Mouse (Mus musculus) forebrain, embryonic 14.5 days (tissue): ENCODE data around the gene Cabp2. TPM values are rescaled to one million over a fixed set of nuclear protein-coding genes. Genes with fewer than 3 reads are reported as not detected.
"Not testable (repeated sequence)": the region's sequence is repeated elsewhere in the genome, so short reads cannot be mapped to it uniquely, and the experiment has no call there.

Experiments used
- ATAC-seq: fragments of 200-750 bp; cut with Nextera tagmentation; 2 replicates; pipeline ENCODE4 v1.8.0; 2017; ENCODE audit warnings: mild to moderate bottlenecking, moderate library complexity
- DNase-seq: peaks from one replicate; pipeline ENCODE4 v3.0.0-alpha.2; 2015; ENCODE audit warnings: low spot score
- H3K27ac ChIP-seq: fragments of 300-500 bp; sonication (generic); 2 replicates; pipeline ENCODE4 v1.5.1; 2014; ENCODE audit warnings: low read depth, mild to moderate bottlenecking, control low read depth, low read length, moderate library complexity
- H3K27me3 ChIP-seq: fragments of 300-500 bp; sonication (generic); replicated peaks from 2 replicates; pipeline ENCODE4 v1.6.1; 2014; ENCODE audit warnings: low read length, control low read depth, mixed read lengths; ENCODE audit not compliant: control insufficient read depth, insufficient read depth
- H3K36me3 ChIP-seq: fragments of 300-500 bp; sonication (generic); 2 replicates; pipeline ENCODE4 v1.6.1; 2014; ENCODE audit warnings: low read length, control low read depth; ENCODE audit not compliant: control insufficient read depth, insufficient read depth
- H3K4me1 ChIP-seq: fragments of 300-500 bp; sonication (generic); 2 replicates; pipeline ENCODE4 v1.6.1; 2014; ENCODE audit warnings: antibody characterized with exemption, low read length, control low read depth; ENCODE audit not compliant: control insufficient read depth, insufficient read depth
- H3K4me2 ChIP-seq: fragments of 300-500 bp; sonication (generic); 2 replicates; pipeline ENCODE4 v1.6.1; 2014; ENCODE audit warnings: mild to moderate bottlenecking, control low read depth, low read length
- H3K4me3 ChIP-seq: fragments of 300-500 bp; sonication (generic); 2 replicates; pipeline ENCODE4 v1.5.1; 2014; ENCODE audit warnings: low read depth, low read length, control low read depth
- H3K9ac ChIP-seq: fragments of 300-500 bp; sonication (generic); 2 replicates; pipeline ENCODE4 v1.6.1; 2014; ENCODE audit warnings: mild to moderate bottlenecking, low read length, control low read depth, moderate library complexity
- H3K9me3 ChIP-seq: fragments of 300-500 bp; sonication (generic); replicated peaks from 2 replicates; pipeline ENCODE4 v1.6.1; 2016; ENCODE audit warnings: low read length, control low read depth, mixed read lengths; ENCODE audit not compliant: control insufficient read depth
- WGBS: fragments of 180-500 bp; shearing (Covaris S2); extraction: QIAGEN DNeasy Blood & Tissue Kit; methylation state at CpG from one replicate; pipeline ENCODE4 v1.1.7; 2014; 5-methylcytosine and 5-hydroxymethylcytosine counted together
- polyA plus RNA-seq: library from polyadenylated mRNA; unstranded; fragments of >200 nt; fragmentation: Nextera tagmentation; extraction: Ambion mirVana; gene quantifications from 2 replicates; pipeline ENCODE4 v1.2.1, GENCODE M21; 2014

The Cabp2 gene
- polyA plus RNA-seq, 1 experiment from 2014 or later: not detected

GRCm38 (mm10) chr19:4058581-4058980 is 22.8 kb upstream of the Cabp2 start:
- Histone ChIP-seq H3K4me3 (no peak overlapping the region), H3K27me3 (no peaks in the 10 kb centered on the region), H3K9ac (no peak overlapping the region), H3K36me3 (no peaks in the 10 kb centered on the region), H3K4me2 (no peak overlapping the region), H3K4me1 (no peaks in the 10 kb centered on the region), H3K9me3 (no peaks in the 10 kb centered on the region), H3K27ac (no peak overlapping the region)
- WGBS: 93% methylated on average over 5 of the region's 5 CpGs
- no peak for ATAC-seq
- DNase-seq: no peak

GRCm38 (mm10) chr19:4059069-4059740 is 22.2 kb upstream of the Cabp2 start, which contains the start of gene Gstp3:
TSS of gene Gstp3 (minus strand) at chr19:4059569.
- no peak for ATAC-seq
- Histone ChIP-seq H3K27ac (no peak within 1 kb of the TSS), H3K4me1 (no peaks in the 10 kb centered on the region), H3K9me3 (no peaks in the 10 kb centered on the region), H3K4me3 (no peak within 1 kb of the TSS), H3K9ac (no peak within 1 kb of the TSS), H3K36me3 (no peaks in the 10 kb centered on the region), H3K27me3 (no peaks in the 10 kb centered on the region), H3K4me2 (no peak within 1 kb of the TSS)
- WGBS: 83% methylated on average over 15 of the region's 15 CpGs
- DNase-seq: no peak

DNA sequence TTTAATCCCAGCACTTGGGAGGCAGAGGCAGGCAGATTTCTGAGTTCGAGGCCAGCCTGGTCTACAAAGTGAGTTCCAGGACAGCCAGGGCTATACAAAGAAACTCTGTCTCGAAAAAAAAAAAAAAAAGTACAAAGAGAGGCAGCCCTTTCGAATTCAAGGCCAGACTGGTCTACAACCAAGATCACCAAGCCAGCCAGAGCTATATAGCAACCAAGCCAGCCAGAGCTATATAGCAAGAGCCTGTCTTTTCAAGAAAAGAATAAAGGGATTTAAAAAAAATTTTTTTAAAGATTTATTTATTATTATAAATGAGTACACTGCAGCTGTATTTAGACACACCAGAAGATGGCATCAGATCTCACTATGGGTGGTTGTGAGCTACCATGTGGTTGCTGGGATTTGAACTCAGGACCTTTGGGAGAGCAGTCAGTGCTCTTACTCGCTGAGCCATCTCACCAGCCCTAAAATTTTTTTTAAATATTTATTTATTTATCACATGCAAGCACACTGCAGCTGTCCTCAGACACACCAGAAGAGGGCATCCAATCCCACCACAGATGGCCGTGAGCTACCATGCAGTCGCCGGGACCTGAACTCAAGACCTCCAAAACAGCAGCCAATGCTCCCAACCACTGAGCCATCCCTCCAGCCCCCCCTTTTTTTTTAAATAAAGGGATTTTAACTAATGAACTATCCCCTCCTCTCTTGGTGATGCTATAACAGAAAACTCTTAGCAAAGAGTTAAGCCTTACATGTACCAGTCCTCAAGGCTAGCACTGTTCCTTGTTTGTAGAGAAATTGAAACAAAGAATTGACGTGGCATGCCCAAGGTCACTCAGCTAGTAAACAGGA is 21.1 kb upstream of the Cabp2 start:
- ATAC-seq, H3K4me2 ChIP-seq, H3K4me3 ChIP-seq, H3K27me3 ChIP-seq, DNase-seq, H3K4me1 ChIP-seq, H3K27ac ChIP-seq, H3K36me3 ChIP-seq, H3K9me3 ChIP-seq, H3K9ac ChIP-seq: not testable (repeated sequence)
- WGBS: 84% methylated on average over 8 of the region's 8 CpGs

DNA sequence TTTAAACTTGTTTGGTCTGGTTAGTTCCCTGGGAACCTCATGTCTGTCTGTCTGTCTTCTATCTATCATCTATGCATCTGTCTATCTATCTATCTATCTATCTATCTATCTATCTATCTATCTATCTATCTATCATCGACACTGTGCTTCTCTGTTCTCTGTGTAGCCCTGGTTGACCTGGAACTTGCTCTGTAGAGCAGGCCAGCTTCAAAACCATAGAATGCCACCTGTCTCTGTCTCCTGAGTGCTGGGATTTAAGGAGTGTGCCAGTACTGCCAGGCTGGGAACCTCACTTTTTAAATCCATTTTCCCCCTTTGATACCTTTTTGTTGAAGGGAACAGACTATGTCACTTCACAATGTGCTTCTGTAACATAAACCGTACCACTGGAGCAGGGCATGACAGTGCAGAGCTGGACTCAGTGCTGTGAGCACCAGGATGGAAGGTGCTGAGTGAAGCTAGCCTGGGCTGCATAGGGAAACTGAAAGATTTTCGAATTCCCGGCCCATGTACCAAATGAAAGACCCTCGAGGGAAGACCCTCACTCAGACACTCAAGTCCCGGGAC is 20.4 kb upstream of the Cabp2 start:
- H3K4me1 ChIP-seq: no peaks in the 10 kb centered on the region
- H3K27ac ChIP-seq: no peak overlapping the region
- H3K9me3 ChIP-seq: no peaks in the 10 kb centered on the region
- ATAC-seq: no peak
- 86% methylated on average over 6 of the region's 6 CpGs for WGBS
- H3K36me3 ChIP-seq: no peaks in the 10 kb centered on the region
- H3K9ac ChIP-seq: no peak overlapping the region
- H3K27me3 ChIP-seq: no peaks in the 10 kb centered on the region
- DNase-seq: no peak
- no peak overlapping the region for H3K4me2 ChIP-seq
- no peak overlapping the region for H3K4me3 ChIP-seq

- not testable (repeated sequence) for DNase-seq, H3K36me3 ChIP-seq, ATAC-seq, H3K4me1 ChIP-seq, H3K9ac ChIP-seq, H3K27me3 ChIP-seq, H3K9me3 ChIP-seq, H3K27ac ChIP-seq, H3K4me2 ChIP-seq, H3K4me3 ChIP-seq
- 83% methylated on average over 3 of the region's 4 CpGs for WGBS
Observed at GRCm38 (mm10) chr19:4063357-4063756, 18.0 kb upstream of the Cabp2 start.

DNA sequence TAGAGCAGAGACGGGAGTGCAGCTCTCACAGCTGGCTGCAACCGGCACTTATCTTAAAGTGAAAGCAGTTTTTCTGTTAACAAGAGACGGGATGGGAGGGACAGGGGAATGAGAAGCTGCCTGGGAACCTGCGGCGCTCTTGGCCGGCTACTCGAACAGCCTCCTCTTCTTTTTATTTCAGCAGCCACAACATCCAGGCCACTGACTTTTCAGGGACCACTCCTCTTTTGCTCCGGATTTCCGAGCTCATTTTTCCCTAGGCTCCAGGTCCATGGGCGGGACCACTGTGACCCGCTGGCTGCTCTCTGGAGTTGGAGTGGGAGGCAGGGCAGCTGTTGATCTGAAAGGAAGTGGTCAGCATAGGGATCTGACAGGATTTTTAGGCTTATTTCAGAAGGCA is 16.9 kb upstream of the Cabp2 start:
- not testable (repeated sequence) for H3K27me3 ChIP-seq, H3K4me1 ChIP-seq, H3K4me2 ChIP-seq, ATAC-seq, H3K4me3 ChIP-seq, H3K9ac ChIP-seq, H3K27ac ChIP-seq, H3K9me3 ChIP-seq, DNase-seq, H3K36me3 ChIP-seq
- WGBS: 51% methylated on average over 2 of the region's 11 CpGs

- no peak overlapping the region for H3K4me2 ChIP-seq
- WGBS: 84% methylated on average over 6 of the region's 6 CpGs
- no peak overlapping the region for H3K9ac ChIP-seq
- H3K36me3 ChIP-seq: no peaks in the 10 kb centered on the region
- DNase-seq: no peak
- H3K4me3 ChIP-seq: no peak overlapping the region
- H3K4me1 ChIP-seq: no peaks in the 10 kb centered on the region
- H3K9me3 ChIP-seq: no peaks in the 10 kb centered on the region
- H3K27ac ChIP-seq: no peak overlapping the region
- H3K27me3 ChIP-seq: no peaks in the 10 kb centered on the region; the same call in 1 of the 2 replicates
- no peak for ATAC-seq
Observed at GRCm38 (mm10) chr19:4066280-4066679, 15.1 kb upstream of the Cabp2 start.

DNA sequence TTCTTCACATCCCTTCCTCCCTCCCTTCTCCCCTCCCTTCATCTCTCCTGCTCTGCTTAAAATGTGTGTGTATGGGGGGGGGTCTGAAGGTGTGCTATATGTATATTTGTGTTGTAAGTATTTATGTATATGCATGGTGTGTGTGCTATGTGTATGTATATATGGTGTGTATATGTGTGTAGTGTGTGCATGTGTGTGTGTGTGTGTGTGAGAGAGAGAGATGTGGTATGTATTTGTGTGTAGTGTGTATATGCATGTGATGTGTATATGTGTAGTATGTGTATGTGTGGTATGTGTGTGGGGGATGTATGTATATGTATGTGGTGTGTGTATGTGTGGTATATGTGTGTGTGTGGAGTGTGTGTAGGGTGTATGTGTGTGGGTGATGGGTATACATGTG is 14.5 kb upstream of the Cabp2 start:
- no peak overlapping the region for H3K4me2 ChIP-seq
- DNase-seq (no peak), ATAC-seq (no peak)
- H3K27me3 ChIP-seq: no peaks in the 10 kb centered on the region; the same call in 1 of the 2 replicates
- H3K9me3 ChIP-seq: no peaks in the 10 kb centered on the region
- no peak overlapping the region for H3K9ac ChIP-seq
- no peak overlapping the region for H3K4me3 ChIP-seq
- no peaks in the 10 kb centered on the region for H3K36me3 ChIP-seq
- no peak overlapping the region for H3K27ac ChIP-seq
- H3K4me1 ChIP-seq: no peaks in the 10 kb centered on the region

DNA sequence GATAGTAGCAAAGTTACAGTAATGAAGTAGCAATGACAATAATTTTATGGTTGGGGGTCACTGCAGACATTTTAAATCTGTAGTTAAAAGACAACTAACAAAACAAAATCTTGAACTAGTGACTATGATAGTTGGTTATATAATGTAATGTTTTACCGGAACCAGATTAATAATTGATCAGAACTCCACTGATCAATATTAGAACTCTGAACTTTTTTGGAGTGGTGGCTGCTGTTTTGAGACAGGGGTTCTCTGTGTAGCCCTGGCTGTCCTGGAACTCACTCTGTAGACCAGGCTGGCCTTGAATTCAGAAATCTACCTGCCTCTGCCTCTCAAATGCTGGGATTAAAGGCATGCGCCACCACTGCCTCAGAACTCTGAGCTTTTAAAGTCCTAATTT is 13.1 kb upstream of the Cabp2 start:
- H3K4me2 ChIP-seq, H3K27ac ChIP-seq, H3K4me3 ChIP-seq, H3K27me3 ChIP-seq, H3K9ac ChIP-seq, ATAC-seq, H3K4me1 ChIP-seq, H3K36me3 ChIP-seq, H3K9me3 ChIP-seq, DNase-seq: not testable (repeated sequence)
- 92% methylated on average over 2 of the region's 2 CpGs for WGBS
